Mouse (Mus musculus): ENCODE data around the gene Tmem151a. TPM values are rescaled to one million over a fixed set of nuclear protein-coding genes. Genes with fewer than 3 reads are reported as not detected.

The Tmem151a gene
- polyA plus RNA-seq, 1 experiment from 2014 or later, result 1.6 TPM

DNA sequence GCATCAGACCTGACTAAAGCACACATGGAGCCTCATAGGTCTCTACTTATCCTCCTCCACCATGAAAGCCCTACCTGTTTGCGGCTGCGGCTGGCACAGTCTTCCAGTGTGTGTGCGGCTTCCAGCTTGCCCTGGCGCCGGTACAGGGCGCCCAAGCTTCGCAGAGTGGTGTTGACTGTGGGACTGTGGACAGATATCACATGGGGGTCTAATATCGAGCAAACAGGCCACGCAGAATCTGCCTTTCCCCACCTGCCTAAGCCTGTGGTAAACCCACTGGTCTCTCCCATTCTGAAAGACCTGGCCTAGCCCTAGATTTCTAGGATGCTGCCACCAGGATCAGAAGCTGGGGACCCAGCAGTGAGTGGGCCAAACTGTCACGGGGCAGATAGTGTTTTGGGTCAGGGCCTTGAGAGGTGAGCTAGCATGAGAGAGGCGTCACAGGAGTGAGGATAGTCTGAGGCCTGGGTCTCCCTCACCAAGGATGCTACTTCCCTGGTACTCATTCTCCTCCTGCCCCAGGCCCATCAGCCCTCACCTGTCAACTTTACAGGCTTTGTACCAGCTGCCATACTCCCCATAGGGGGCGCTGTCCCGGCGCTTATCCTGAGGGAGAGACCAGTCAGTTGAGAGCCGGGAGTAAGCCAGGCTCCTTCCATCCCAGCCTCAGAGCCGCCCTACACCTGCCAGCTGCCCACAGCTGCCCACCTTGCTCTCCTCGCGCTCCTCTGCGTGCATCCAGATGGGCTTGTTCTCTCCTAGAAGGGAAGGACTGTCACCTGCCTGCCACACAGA lies 24.5 kb upstream of the Tmem151a start:
- H3K27me3 ChIP-seq (ENCODE audit: insufficient read depth, low read length), result no peaks in the 10 kb centered on the region
- H3K9me3 ChIP-seq (ENCODE audit: low read length), result no peaks in the 10 kb centered on the region
- H3K9ac ChIP-seq (replicated peaks; ENCODE audit: low read length), result no peak overlapping the region
- WGBS, result 73% methylated on average over 19 of the region's 19 CpGs
- no peak for ATAC-seq (ENCODE audit: low FRiP score, low TSS enrichment)
- H3K4me3 ChIP-seq (ENCODE audit: low read length), result no peak overlapping the region
- H3K4me1 ChIP-seq (ENCODE audit: insufficient read depth, low read length), result peaks cover 28% of the 10 kb centered on the region
- H3K36me3 ChIP-seq (ENCODE audit: insufficient read depth, low read length), result peaks cover 50% of the 10 kb centered on the region
- H3K4me2 ChIP-seq (replicated peaks; ENCODE audit: low read depth, low read length), result no peak overlapping the region
- peak overlapping the region; percentile 81 for H3K27ac ChIP-seq (ENCODE audit: low read length)

DNA sequence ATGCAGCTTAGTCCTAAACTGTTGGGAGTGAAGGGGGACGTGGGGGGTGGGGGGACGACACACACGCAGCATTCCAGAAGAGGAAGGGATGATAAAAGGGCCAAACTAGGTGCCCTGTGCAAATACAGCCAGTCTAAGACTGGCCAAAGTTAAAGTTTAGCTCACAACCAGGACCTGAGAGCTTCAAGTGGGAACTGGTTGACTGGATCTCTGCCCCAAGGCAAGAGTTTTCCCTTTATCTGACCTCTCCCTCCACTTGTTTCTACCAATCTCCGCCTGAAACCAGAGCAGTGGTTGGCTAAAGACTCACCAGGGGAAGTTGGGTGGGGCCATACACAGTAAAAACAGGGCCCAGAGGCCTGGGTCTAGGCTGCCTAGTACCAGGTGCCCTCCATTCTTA lies 23.4 kb upstream of the Tmem151a start:
- ATAC-seq (ENCODE audit: low FRiP score, low TSS enrichment), result peak; percentile 39

DNA sequence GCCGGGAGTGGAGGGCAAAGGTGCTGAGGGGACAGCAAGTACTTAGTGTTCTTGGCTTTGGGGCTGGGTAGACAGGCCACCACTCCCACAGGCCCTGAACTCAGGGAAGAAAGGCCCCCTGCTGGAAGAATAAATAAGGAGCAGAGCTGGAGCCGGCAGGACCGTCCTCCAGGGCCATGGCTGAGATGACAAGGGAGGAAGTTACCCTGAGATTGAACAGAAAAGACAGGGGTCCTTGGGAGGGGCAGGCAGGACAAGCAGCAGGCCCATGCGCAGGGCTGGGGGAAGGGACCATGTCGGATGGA lies 22.9 kb upstream of the Tmem151a start:
- H3K36me3 ChIP-seq (ENCODE audit: insufficient read depth, low read length), result peaks cover 60% of the 10 kb centered on the region
- H3K27ac ChIP-seq (ENCODE audit: low read length), result peak overlapping the region; percentile 81
- no peak overlapping the region for H3K4me3 ChIP-seq (ENCODE audit: low read length)
- H3K4me2 ChIP-seq (replicated peaks; ENCODE audit: low read depth, low read length), result 0 out of 2 replicates have a peak overlapping the region, but pooled peaks have one; percentile 1
- no peaks in the 10 kb centered on the region for H3K9me3 ChIP-seq (ENCODE audit: low read length)
- H3K27me3 ChIP-seq (ENCODE audit: insufficient read depth, low read length), result no peaks in the 10 kb centered on the region
- H3K9ac ChIP-seq (replicated peaks; ENCODE audit: low read length), result no peak overlapping the region
- peak; percentile 43; the same call in 1 of the 2 replicates for ATAC-seq (ENCODE audit: low FRiP score, low TSS enrichment)
- WGBS, result 30% methylated on average over 5 of the region's 5 CpGs
- peaks cover 28% of the 10 kb centered on the region for H3K4me1 ChIP-seq (ENCODE audit: insufficient read depth, low read length)

More for the DNA sequence above, 23.4 kb upstream of the Tmem151a start:
- peaks cover 28% of the 10 kb centered on the region for H3K4me1 ChIP-seq (ENCODE audit: insufficient read depth, low read length)
- peak overlapping the region; percentile 81 for H3K27ac ChIP-seq (ENCODE audit: low read length)
- H3K27me3 ChIP-seq (ENCODE audit: insufficient read depth, low read length), result no peaks in the 10 kb centered on the region
- H3K36me3 ChIP-seq (ENCODE audit: insufficient read depth, low read length), result peaks cover 60% of the 10 kb centered on the region
- 48% methylated on average over 4 of the region's 4 CpGs for WGBS
- no peak overlapping the region for H3K4me3 ChIP-seq (ENCODE audit: low read length)
- H3K4me2 ChIP-seq (replicated peaks; ENCODE audit: low read depth, low read length), result 0 out of 2 replicates have a peak overlapping the region, but pooled peaks have one; percentile 1
- H3K9ac ChIP-seq (replicated peaks; ENCODE audit: low read length), result no peak overlapping the region
- H3K9me3 ChIP-seq (ENCODE audit: low read length), result no peaks in the 10 kb centered on the region

DNA sequence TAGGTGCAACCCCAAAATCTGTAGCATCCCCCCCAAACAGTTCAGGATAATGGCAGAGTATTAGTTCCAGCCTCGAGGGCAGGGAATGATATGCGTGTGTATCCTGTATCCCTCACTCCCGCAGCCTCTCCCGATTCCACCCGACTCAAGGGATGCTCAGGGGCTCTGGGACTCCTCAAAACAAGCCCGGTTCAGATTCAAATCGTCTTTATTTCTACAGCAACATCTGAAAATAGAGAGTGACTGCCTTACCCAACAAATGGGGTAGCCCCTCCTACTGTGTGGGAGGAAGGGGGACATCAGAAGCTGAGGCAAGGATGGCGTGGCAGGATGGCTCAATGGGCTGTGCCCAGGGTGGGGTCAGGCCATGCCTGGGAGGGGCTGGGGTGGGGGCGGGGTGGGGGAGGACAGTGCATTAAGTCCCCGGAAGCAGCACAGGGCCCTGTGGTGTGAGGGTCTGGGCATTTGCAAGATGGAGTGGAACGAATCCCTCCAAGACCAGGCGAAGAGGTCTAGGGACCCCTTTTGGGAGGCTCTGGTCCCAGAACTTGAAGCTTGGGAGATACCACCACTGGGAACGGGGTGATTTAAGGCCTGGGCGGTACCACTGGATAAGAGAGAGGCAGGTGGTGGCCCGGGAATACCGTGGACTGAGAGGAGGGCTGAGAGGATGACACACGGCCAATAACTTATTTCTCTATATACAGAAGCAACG lies 22.4 kb upstream of the Tmem151a start:
- Histone ChIP-seq H3K4me2 (replicated peaks; ENCODE audit: low read depth, low read length) (no peak overlapping the region), H3K9ac (replicated peaks; ENCODE audit: low read length) (peak overlapping the region; percentile 15; the same call in 1 of the 2 replicates), H3K4me3 (ENCODE audit: low read length) (peak overlapping the region; percentile 88; the same call in 1 of the 2 replicates), H3K27me3 (ENCODE audit: insufficient read depth, low read length) (no peaks in the 10 kb centered on the region), H3K27ac (ENCODE audit: low read length) (peak overlapping the region; percentile 81; the same call in 1 of the 2 replicates), H3K36me3 (ENCODE audit: insufficient read depth, low read length) (peaks cover 62% of the 10 kb centered on the region), H3K4me1 (ENCODE audit: insufficient read depth, low read length) (peaks cover 28% of the 10 kb centered on the region), H3K9me3 (ENCODE audit: low read length) (no peaks in the 10 kb centered on the region)
- 0 out of 2 replicates have a peak, but pooled peaks have one; percentile 1 for ATAC-seq (ENCODE audit: low FRiP score, low TSS enrichment)
- WGBS, result 69% methylated on average over 18 of the region's 18 CpGs

DNA sequence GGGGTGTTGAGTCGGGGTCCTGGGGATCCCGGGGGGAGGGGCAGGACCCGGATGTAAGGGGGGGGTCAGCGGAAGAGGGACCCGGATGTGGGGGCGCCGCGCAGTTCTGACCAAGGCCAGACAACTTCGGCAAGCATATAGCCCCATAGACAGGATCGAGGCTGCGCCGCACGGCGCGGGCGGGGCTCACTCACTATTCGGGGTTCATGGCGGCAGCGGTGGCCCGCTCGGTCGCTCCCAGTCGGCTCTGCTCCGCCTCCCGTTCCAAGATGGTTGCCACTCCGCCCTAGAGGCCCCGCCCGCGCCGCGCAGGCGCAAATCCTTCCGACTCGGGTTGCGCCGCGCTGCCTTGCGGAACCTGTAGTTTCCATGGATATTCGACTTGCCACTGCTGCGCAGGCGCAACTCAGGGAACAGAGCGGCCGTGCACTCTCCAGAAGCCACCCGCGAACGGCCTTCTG lies 21.4 kb upstream of the Tmem151a start, which contains the start of gene Rab1b:
Rab1b (minus strand) TSS at position 342 of the 461 bp plus-strand sequence.
- H3K9me3 ChIP-seq (ENCODE audit: low read length), result no peaks in the 10 kb centered on the region
- whole genome bisulfite sequencing, result 0% methylated on average over 45 of the region's 46 CpGs
- H3K4me1 ChIP-seq (ENCODE audit: insufficient read depth, low read length), result peaks cover 28% of the 10 kb centered on the region
- H3K27ac ChIP-seq (ENCODE audit: low read length), result peak within 1 kb of the TSS; percentile 93
- peak within 1 kb of the TSS; percentile 88 for H3K4me3 ChIP-seq (ENCODE audit: low read length)
- no peaks in the 10 kb centered on the region for H3K27me3 ChIP-seq (ENCODE audit: insufficient read depth, low read length)
- peaks cover 61% of the 10 kb centered on the region for H3K36me3 ChIP-seq (ENCODE audit: insufficient read depth, low read length)
- H3K4me2 ChIP-seq (replicated peaks; ENCODE audit: low read depth, low read length), result peak within 1 kb of the TSS; percentile 93
- ATAC-seq (ENCODE audit: low FRiP score, low TSS enrichment), result peak; percentile 96
- H3K9ac ChIP-seq (replicated peaks; ENCODE audit: low read length), result peak within 1 kb of the TSS; percentile 94

DNA sequence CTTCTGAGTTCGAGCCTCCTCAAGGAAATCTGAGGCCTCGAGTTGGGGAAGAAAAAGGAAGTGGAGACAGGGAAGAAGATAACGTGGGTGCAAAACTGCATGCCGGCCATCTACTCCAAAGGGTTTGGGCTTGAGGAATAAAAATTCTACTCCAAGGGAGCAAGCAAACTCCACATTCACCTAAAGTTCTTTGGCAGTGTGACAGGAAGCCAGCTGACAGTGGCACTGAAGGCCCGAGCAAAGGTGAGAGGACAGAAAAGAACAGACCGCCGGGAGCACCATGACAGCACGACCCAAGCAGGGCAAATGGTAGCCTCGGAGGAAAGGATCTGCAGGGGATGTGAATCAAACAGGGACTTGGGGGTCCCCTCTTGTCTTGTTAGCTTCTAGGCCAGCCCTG lies 20.7 kb upstream of the Tmem151a start:
- peak overlapping the region; percentile 94 for H3K9ac ChIP-seq (replicated peaks; ENCODE audit: low read length)
- peaks cover 61% of the 10 kb centered on the region for H3K36me3 ChIP-seq (ENCODE audit: insufficient read depth, low read length)
- ATAC-seq (ENCODE audit: low FRiP score, low TSS enrichment), result no peak
- peak overlapping the region; percentile 93 for H3K27ac ChIP-seq (ENCODE audit: low read length)
- H3K27me3 ChIP-seq (ENCODE audit: insufficient read depth, low read length), result no peaks in the 10 kb centered on the region
- H3K4me2 ChIP-seq (replicated peaks; ENCODE audit: low read depth, low read length), result peak overlapping the region; percentile 93
- WGBS, result 5% methylated on average over 9 of the region's 9 CpGs
- peaks cover 28% of the 10 kb centered on the region for H3K4me1 ChIP-seq (ENCODE audit: insufficient read depth, low read length)
- H3K4me3 ChIP-seq (ENCODE audit: low read length), result peak overlapping the region; percentile 88
- no peaks in the 10 kb centered on the region for H3K9me3 ChIP-seq (ENCODE audit: low read length)

DNA sequence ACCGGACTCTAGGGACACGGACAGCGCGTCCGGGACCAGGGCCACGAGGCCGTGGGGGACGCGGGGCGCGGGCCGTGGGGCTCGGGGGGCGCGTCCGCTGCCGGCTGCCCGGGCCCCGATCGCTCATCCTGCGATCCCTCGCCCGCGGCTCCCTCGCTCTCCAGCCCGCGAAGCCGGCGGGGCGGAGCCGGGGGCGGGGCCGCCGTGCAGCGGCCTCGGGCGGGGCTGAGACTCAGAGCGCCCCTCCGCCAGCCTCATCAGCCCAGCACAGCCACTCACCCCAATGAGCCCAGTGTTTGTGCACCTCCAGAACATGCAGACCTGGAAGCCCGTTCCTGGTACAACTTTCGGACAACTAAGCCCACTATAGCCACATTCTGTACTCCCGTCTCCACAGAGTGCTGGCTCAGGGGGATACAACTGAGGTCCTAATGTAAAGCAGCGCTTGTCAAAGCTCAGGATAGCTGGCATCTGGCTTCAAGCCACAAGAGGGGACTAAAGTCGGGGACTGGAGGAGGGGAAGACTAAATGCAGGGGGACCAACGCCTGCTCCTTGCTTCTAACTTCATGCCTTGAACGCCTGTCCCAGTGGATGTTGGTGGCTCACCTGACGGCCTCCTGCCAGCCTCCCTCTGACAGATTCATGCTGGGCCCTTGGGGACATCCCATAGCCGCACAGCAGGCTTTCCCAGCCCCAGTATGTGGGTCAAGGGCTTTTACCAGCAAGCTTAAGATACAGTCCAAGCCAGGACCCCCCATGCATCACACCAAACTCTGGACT lies 13.2 kb upstream of the Tmem151a start, which contains the start of gene Cnih2:
Cnih2 (minus strand) TSS at position 159 of the 781 bp plus-strand sequence.
- H3K4me2 ChIP-seq (replicated peaks; ENCODE audit: low read depth, low read length), result peak within 1 kb of the TSS; percentile 98
- H3K36me3 ChIP-seq (ENCODE audit: insufficient read depth, low read length), result peaks cover 40% of the 10 kb centered on the region
- 4% methylated on average over 40 of the region's 48 CpGs for WGBS
- peaks cover 39% of the 10 kb centered on the region for H3K4me1 ChIP-seq (ENCODE audit: insufficient read depth, low read length)
- H3K27ac ChIP-seq (ENCODE audit: low read length), result no peak within 1 kb of the TSS
- H3K9me3 ChIP-seq (ENCODE audit: low read length), result no peaks in the 10 kb centered on the region
- peak; percentile 80 for ATAC-seq (ENCODE audit: low FRiP score, low TSS enrichment)
- no peaks in the 10 kb centered on the region for H3K27me3 ChIP-seq (ENCODE audit: insufficient read depth, low read length)
- peak within 1 kb of the TSS; percentile 59 for H3K4me3 ChIP-seq (ENCODE audit: low read length)
- H3K9ac ChIP-seq (replicated peaks; ENCODE audit: low read length), result peak within 1 kb of the TSS; percentile 77

DNA sequence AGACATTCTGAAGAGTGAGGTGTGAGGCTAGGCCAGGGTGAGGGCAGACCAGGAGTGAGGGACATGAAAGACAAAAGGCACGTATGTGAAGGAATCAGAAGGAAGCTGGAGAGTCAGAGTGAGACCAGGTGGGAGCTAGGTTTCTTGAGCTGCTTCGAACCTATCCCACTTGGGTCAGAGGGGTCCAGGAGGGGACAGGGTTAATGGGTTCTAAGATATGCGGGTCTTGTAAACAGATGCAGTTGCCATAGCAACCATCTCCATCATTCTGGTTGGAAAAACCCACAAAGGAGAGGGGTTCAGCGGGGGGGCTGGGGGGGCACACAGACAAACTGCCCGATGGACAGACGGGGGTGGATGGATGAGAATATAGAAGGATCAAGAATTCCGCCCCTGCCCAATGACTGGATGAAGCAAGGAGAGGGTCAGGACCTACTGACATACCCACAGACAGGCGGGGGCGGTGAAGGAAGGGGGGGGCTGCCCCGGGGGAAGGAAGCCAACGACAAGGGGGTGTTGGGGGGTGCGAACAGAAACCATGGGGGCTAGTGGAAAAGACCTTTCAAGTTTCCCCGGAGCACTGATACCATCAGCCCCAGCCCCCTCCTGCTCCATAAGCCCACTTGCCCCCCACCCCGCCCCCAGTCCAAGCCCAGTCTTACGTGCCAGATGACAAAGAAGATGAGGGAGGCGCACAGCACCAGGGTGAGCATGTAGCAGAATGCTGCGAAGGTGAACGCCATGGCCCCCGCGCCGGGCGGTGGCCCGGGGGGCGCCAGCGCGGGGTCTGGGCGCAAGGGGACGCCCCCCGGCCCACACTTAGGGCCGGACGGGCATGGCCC lies 12.4 kb upstream of the Tmem151a start:
- peaks cover 39% of the 10 kb centered on the region for H3K4me1 ChIP-seq (ENCODE audit: insufficient read depth, low read length)
- peak overlapping the region; percentile 77 for H3K9ac ChIP-seq (replicated peaks; ENCODE audit: low read length)
- ATAC-seq (ENCODE audit: low FRiP score, low TSS enrichment), result 0 out of 2 replicates have a peak, but pooled peaks have one; percentile 1
- no peaks in the 10 kb centered on the region for H3K27me3 ChIP-seq (ENCODE audit: insufficient read depth, low read length)
- H3K27ac ChIP-seq (ENCODE audit: low read length), result no peak overlapping the region
- no peaks in the 10 kb centered on the region for H3K9me3 ChIP-seq (ENCODE audit: low read length)
- peak overlapping the region; percentile 59 for H3K4me3 ChIP-seq (ENCODE audit: low read length)
- H3K36me3 ChIP-seq (ENCODE audit: insufficient read depth, low read length), result peaks cover 32% of the 10 kb centered on the region
- 4% methylated on average over 28 of the region's 31 CpGs for WGBS
- peak overlapping the region; percentile 98 for H3K4me2 ChIP-seq (replicated peaks; ENCODE audit: low read depth, low read length)
